Mouse (Mus musculus): ENCODE results near the gene Zc3h4.
A peak's percentile ranks its signal among the peaks of the same experiment; 100 is the strongest.

DNA sequence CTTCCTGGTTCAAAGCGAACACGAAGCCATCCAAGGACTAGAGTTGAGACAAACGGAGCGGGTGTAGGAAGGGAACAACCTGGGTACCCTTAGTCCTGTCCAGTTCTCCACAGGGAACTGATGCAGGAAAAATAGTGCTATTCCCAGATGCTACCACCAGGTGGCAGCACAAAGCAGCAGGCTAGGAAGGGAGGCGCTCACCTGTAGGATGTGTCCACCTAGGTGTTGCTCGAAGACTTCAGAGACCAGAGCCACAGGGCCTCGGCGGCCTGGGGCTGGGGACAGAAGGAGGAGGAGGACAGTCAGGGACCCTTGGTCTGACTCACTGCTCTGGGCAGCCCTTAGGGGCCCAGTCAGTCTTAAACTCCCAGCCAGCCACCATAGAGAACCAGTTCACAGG is 64.5 kb downstream of the Zc3h4 start:
- TF ChIP-seq USF1 (IDR thresholded peaks at IDR 0.05; ENCODE audit: low read depth): no peak
- peak; percentile 51 for TF ChIP-seq CTCF (IDR thresholded peaks at IDR 0.05; ENCODE audit: control insufficient read depth, insufficient read depth, insufficient read length)
- TF ChIP-seq MAX (IDR thresholded peaks at IDR 0.05): no peak
- TF ChIP-seq MYOG (IDR thresholded peaks at IDR 0.05; ENCODE audit: control insufficient read depth, extremely low read depth, insufficient read length): no peak
- TF ChIP-seq MYOD1 (IDR thresholded peaks at IDR 0.05; ENCODE audit: control insufficient read depth, insufficient read length, low read depth): no peak
- TF ChIP-seq FOSL1 (IDR thresholded peaks at IDR 0.05; ENCODE audit: insufficient read depth, low read length, poor library complexity, severe bottlenecking): no peak
